Mouse (Mus musculus): Measurements from ENCODE around the gene Nudt1.

GRCm38 (mm10) chr5:140338779-140339178 lies 17.3 kb downstream of the Nudt1 start:
- TF ChIP-seq TCF3 (IDR thresholded peaks at IDR 0.05; ENCODE audit: insufficient read length, low read depth), result no peak
- TF ChIP-seq POLR2A (IDR thresholded peaks at IDR 0.05; ENCODE audit: insufficient read length, low read depth), result no peak
- TF ChIP-seq MYOG (IDR thresholded peaks at IDR 0.05; ENCODE audit: control insufficient read depth in 1 of 3, insufficient read depth in 1 of 3, insufficient read length in 2 of 3, low read depth in 2 of 3), result no peak
- TF ChIP-seq MAX (IDR thresholded peaks at IDR 0.05; ENCODE audit: low read depth), result no peak
- no peak for TF ChIP-seq SRF (IDR thresholded peaks at IDR 0.05; ENCODE audit: control insufficient read depth, insufficient read length, low read depth)
- TF ChIP-seq USF1 (IDR thresholded peaks at IDR 0.05; ENCODE audit: low read depth), result no peak
- no peak for TF ChIP-seq MYOD1 (IDR thresholded peaks at IDR 0.05; ENCODE audit: control insufficient read depth in 1 of 3, insufficient read length in 2 of 3, low read depth in 2 of 3)
- TF ChIP-seq E2F4 (IDR thresholded peaks at IDR 0.05; ENCODE audit: insufficient read depth), result no peak
- no peak for TF ChIP-seq CEBPB (IDR thresholded peaks at IDR 0.05; ENCODE audit: insufficient read depth, poor library complexity, severe bottlenecking)
- TF ChIP-seq POLR2AphosphoS2 (IDR thresholded peaks at IDR 0.05; ENCODE audit: insufficient read length, low read depth), result no peak
